ENCODE assay signal across 9 mouse cellular contexts in genomic region chr5:113208622-113209400, GRCm38 (mm10). TPM values are rescaled to one million over a fixed set of nuclear protein-coding genes. Genes with fewer than 3 reads are reported as not detected.
DNase-seq lines count a peak whose midpoint lies in the region; ATAC-seq and TF ChIP-seq lines count a peak whose summit lies in the region.
"Had no signal": no experiment of that assay in that cellular context is flagged by ENCODE, and none has a peak within 500 bp of the region (broad histone marks: within the 10 kb centered on the region; RNA-seq: fewer than 3 reads in every experiment).

No protein-coding gene starts in this region.

- ATAC-seq in forebrain, embryonic 11.5 days (replicated peaks; ENCODE audit: low FRiP score): no peak
- peak; percentile 87 for ATAC-seq in hindbrain, embryonic 16.5 days
- peak; percentile 31; the same call in 1 of the 2 replicates for ATAC-seq in limb, embryonic 14.5 days (ENCODE audit: low FRiP score, low read depth)
- peak; percentile 59 for ATAC-seq in neural tube, embryonic 15.5 days (ENCODE audit: low FRiP score)

- H3K9me3 ChIP-seq in forebrain, embryonic 10.5 days: no peaks in the 10 kb centered on the region
- H3K9me3 ChIP-seq in forebrain, embryonic 11.5 days (ENCODE audit: control insufficient read depth, low read length): no peaks in the 10 kb centered on the region
- H3K9me3 ChIP-seq in hindbrain, embryonic 16.5 days (ENCODE audit: control insufficient read depth, low read length): no peaks in the 10 kb centered on the region
- no peaks in the 10 kb centered on the region for H3K9me3 ChIP-seq in limb, embryonic 14.5 days (ENCODE audit: control insufficient read depth, low read length)
- H3K9me3 ChIP-seq in neural tube, embryonic 15.5 days (replicated peaks): no peaks in the 10 kb centered on the region

- no peak overlapping the region for H3K4me2 ChIP-seq in forebrain, embryonic 11.5 days (ENCODE audit: low read depth, low read length, severe bottlenecking)
- no peak overlapping the region for H3K4me2 ChIP-seq in hindbrain, embryonic 16.5 days (ENCODE audit: low read length)
- H3K4me2 ChIP-seq in limb, embryonic 14.5 days (replicated peaks; ENCODE audit: low read depth, low read length, severe bottlenecking): no peak overlapping the region
- no peak overlapping the region for H3K4me2 ChIP-seq in neural tube, embryonic 15.5 days

- H3K27ac ChIP-seq in forebrain, embryonic 10.5 days: peak overlapping the region; percentile 72
- no peak overlapping the region for H3K27ac ChIP-seq in forebrain, embryonic 11.5 days (ENCODE audit: low read depth, low read length)
- peak overlapping the region; percentile 65 for H3K27ac ChIP-seq in hindbrain, embryonic 16.5 days (ENCODE audit: low read depth, low read length)
- H3K27ac ChIP-seq in limb, embryonic 14.5 days (replicated peaks; ENCODE audit: low read depth, low read length): peak overlapping the region; percentile 55
- H3K27ac ChIP-seq in neural tube, embryonic 15.5 days (replicated peaks): peak overlapping the region; percentile 74

- no peak for DNase-seq in forebrain, embryonic 10.5 days (ENCODE audit: extremely low spot score, low spot score)
- no peak for DNase-seq in forebrain, embryonic 11.5 days (ENCODE audit: low spot score)
- DNase-seq in cerebellum, adult 18-20 months: peak; percentile 25 to 38
- DNase-seq in gastrocnemius, postnatal 14 days: peak; percentile 88
- DNase-seq in limb, embryonic 14.5 days (ENCODE audit: low spot score): peak; percentile 59
- DNase-seq in spleen, postnatal 14 days (ENCODE audit: low spot score in 2 of 2): no peak

- peaks cover 48% of the 10 kb centered on the region for H3K4me1 ChIP-seq in forebrain, embryonic 10.5 days
- no peaks in the 10 kb centered on the region for H3K4me1 ChIP-seq in forebrain, embryonic 11.5 days (replicated peaks; ENCODE audit: control insufficient read depth, insufficient read depth, low read length)
- H3K4me1 ChIP-seq in hindbrain, embryonic 16.5 days (ENCODE audit: control insufficient read depth, insufficient read depth, low read depth, low read length): peaks cover 4% of the 10 kb centered on the region
- H3K4me1 ChIP-seq in limb, embryonic 14.5 days (ENCODE audit: control insufficient read depth, insufficient read depth, low read length): peaks cover 12% of the 10 kb centered on the region
- H3K4me1 ChIP-seq in neural tube, embryonic 15.5 days: peaks cover 30% of the 10 kb centered on the region

- H3K27me3 ChIP-seq in forebrain, embryonic 10.5 days (ENCODE audit: poor library complexity, severe bottlenecking): no peaks in the 10 kb centered on the region
- no peaks in the 10 kb centered on the region for H3K27me3 ChIP-seq in forebrain, embryonic 11.5 days (ENCODE audit: control insufficient read depth, insufficient read depth, low read length)
- H3K27me3 ChIP-seq in hindbrain, embryonic 16.5 days (replicated peaks; ENCODE audit: control insufficient read depth, insufficient read depth, low read length): no peaks in the 10 kb centered on the region
- H3K27me3 ChIP-seq in limb, embryonic 14.5 days (ENCODE audit: control insufficient read depth, insufficient read depth, low read length): no peaks in the 10 kb centered on the region
- no peaks in the 10 kb centered on the region for H3K27me3 ChIP-seq in neural tube, embryonic 15.5 days (replicated peaks)

- WGBS in forebrain, embryonic 10.5 days: 63% methylated on average over 11 of the region's 11 CpGs
- 64% methylated on average over 11 of the region's 11 CpGs for WGBS in forebrain, embryonic 11.5 days
- 30% methylated on average over 11 of the region's 11 CpGs for WGBS in hindbrain, embryonic 16.5 days
- WGBS in limb, embryonic 14.5 days: 41% methylated on average over 11 of the region's 11 CpGs
- WGBS in neural tube, embryonic 15.5 days: 30% methylated on average over 11 of the region's 11 CpGs

- no peak for TF ChIP-seq POLR2A in limb, embryonic 14.5 days (IDR thresholded peaks at IDR 0.05; ENCODE audit: borderline replicate concordance, extremely low read depth, insufficient read depth, insufficient read length)

- no peak overlapping the region for H3K9ac ChIP-seq in forebrain, embryonic 11.5 days (ENCODE audit: low read length)
- no peak overlapping the region for H3K9ac ChIP-seq in hindbrain, embryonic 16.5 days (ENCODE audit: low read depth, low read length)
- no peak overlapping the region for H3K9ac ChIP-seq in limb, embryonic 14.5 days (ENCODE audit: low read depth, low read length, severe bottlenecking)
- H3K9ac ChIP-seq in neural tube, embryonic 15.5 days (replicated peaks): no peak overlapping the region

- H3K4me3 ChIP-seq in forebrain, embryonic 10.5 days: no peak overlapping the region
- no peak overlapping the region for H3K4me3 ChIP-seq in forebrain, embryonic 11.5 days (ENCODE audit: low read depth, low read length)
- no peak overlapping the region for H3K4me3 ChIP-seq in hindbrain, embryonic 16.5 days (ENCODE audit: low read length)
- H3K4me3 ChIP-seq in limb, embryonic 14.5 days (replicated peaks; ENCODE audit: low read length): no peak overlapping the region
- H3K4me3 ChIP-seq in neural tube, embryonic 15.5 days (replicated peaks): no peak overlapping the region

- H3K36me3 ChIP-seq in forebrain, embryonic 10.5 days (replicated peaks): no peaks in the 10 kb centered on the region
- no peaks in the 10 kb centered on the region for H3K36me3 ChIP-seq in forebrain, embryonic 11.5 days (ENCODE audit: control insufficient read depth, insufficient read depth, low read length)
- H3K36me3 ChIP-seq in hindbrain, embryonic 16.5 days (ENCODE audit: control insufficient read depth, insufficient read depth, low read length): no peaks in the 10 kb centered on the region
- no peaks in the 10 kb centered on the region for H3K36me3 ChIP-seq in limb, embryonic 14.5 days (ENCODE audit: control insufficient read depth, insufficient read depth, low read length)
- no peaks in the 10 kb centered on the region for H3K36me3 ChIP-seq in neural tube, embryonic 15.5 days

- intact Hi-C loops in gastrocnemius, postnatal 14 days (cut with DNase I; ENCODE audit: low total_unique reads): no loop called here

RNA-seq across cellular contexts. Expression of gene 2900026A02Rik, which starts 12.2 kb away (rescaled TPM):
- 4.4 and 4.5 TPM in 2 replicates for polyA plus RNA-seq in forebrain, embryonic 10.5 days (2016; fragmentation: Nextera tagmentation; extraction: Ambion mirVana)
- 2.2 and 3.4 TPM in 2 replicates for polyA plus RNA-seq in forebrain, embryonic 11.5 days (2014; fragmentation: Nextera tagmentation; extraction: Ambion mirVana)
- total RNA-seq in gastrocnemius, postnatal 14 days (2021): 10 to 100 TPM; 29.2 to 35.1 TPM
- polyA plus RNA-seq in hindbrain, embryonic 16.5 days (2015; fragmentation: Nextera tagmentation; extraction: Ambion mirVana): 4.3 and 4.8 TPM in 2 replicates
- polyA plus RNA-seq in limb, embryonic 14.5 days (2012; rRNA removed): 13.6 and 14.5 TPM in 2 replicates
- 7.0 and 7.1 TPM in 2 replicates for polyA plus RNA-seq in limb, embryonic 14.5 days (2014; fragmentation: Nextera tagmentation; extraction: Ambion mirVana)
- 3.0 and 5.5 TPM in 2 replicates for polyA plus RNA-seq in neural tube, embryonic 15.5 days (2015; fragmentation: Nextera tagmentation; extraction: Ambion mirVana)

RNA-seq across cellular contexts. Expression of gene Tmem211, which starts 17.9 kb away (rescaled TPM):
- polyA plus RNA-seq in forebrain, embryonic 10.5 days (2016; fragmentation: Nextera tagmentation; extraction: Ambion mirVana): 0.22 and 0.67 TPM in 2 replicates
- 0.20 TPM in 1 of 2 replicates, not detected in the other for polyA plus RNA-seq in forebrain, embryonic 11.5 days (2014; fragmentation: Nextera tagmentation; extraction: Ambion mirVana)
- not detected for total RNA-seq in gastrocnemius, postnatal 14 days (2021)
- not detected in 2 replicates for polyA plus RNA-seq in hindbrain, embryonic 16.5 days (2015; fragmentation: Nextera tagmentation; extraction: Ambion mirVana)
- 0.09 and 0.18 TPM in 2 replicates for polyA plus RNA-seq in limb, embryonic 14.5 days (2012; rRNA removed)
- polyA plus RNA-seq in limb, embryonic 14.5 days (2014; fragmentation: Nextera tagmentation; extraction: Ambion mirVana): not detected in 2 replicates
- polyA plus RNA-seq in neural tube, embryonic 15.5 days (2015; fragmentation: Nextera tagmentation; extraction: Ambion mirVana): not detected in 2 replicates
- polyA plus RNA-seq: gonadal fat pad, adult 2 months had no signal

Comparison
In these comparisons a context has a peak if more than half of its experiments do, and no peak if none do; other contexts are left out.
1. DNase-seq: peak in cerebellum, adult 18-20 months (2 of 2), gastrocnemius, postnatal 14 days (single experiment) and limb, embryonic 14.5 days (single experiment); none in forebrain, embryonic 10.5 days (single experiment), forebrain, embryonic 11.5 days (single experiment) and spleen, postnatal 14 days (0 of 2).